ENCODE assay signal across 10 mouse cellular contexts in the genomic region with DNA sequence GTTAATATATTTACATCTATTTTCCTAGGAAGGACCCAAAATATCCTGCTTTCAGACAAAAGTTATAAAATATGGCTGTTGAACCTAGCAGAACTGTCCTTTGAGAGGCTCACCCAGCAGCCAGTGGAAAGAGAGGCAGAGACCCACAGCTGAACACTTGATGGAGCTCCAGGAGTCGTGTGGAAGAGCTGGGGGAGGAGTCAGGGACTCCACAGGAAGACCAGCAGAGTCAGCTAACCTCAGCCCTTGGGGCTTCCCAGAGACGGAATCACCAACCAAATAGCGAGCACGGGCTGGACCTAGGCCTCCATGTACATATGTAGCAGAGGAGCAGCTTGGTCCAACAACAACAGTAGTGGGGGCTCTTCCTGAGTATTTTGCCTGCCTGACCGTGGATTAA. TPM values are rescaled to one million over a fixed set of nuclear protein-coding genes. Genes with fewer than 3 reads are reported as not detected.
DNase-seq lines count a peak whose midpoint lies in the region; ATAC-seq and TF ChIP-seq lines count a peak whose summit lies in the region.
"Had no signal": no experiment of that assay in that cellular context is flagged by ENCODE, and none has a peak within 500 bp of the region (broad histone marks: within the 10 kb centered on the region; RNA-seq: fewer than 3 reads in every experiment).

No protein-coding gene starts in this region.

- no peak overlapping the region for H3K9ac ChIP-seq in kidney, embryonic 15.5 days

- H3K9me3 ChIP-seq in kidney, embryonic 15.5 days (replicated peaks): no peaks in the 10 kb centered on the region

- ATAC-seq in kidney, embryonic 15.5 days (replicated peaks; ENCODE audit: low FRiP score): no peak; the same call in 1 of the 2 replicates

- no peaks in the 10 kb centered on the region for H3K27me3 ChIP-seq in kidney, adult 2 months (replicated peaks; ENCODE audit: control insufficient read depth, insufficient read depth, low read length)
- no peaks in the 10 kb centered on the region for H3K27me3 ChIP-seq in kidney, embryonic 15.5 days

- peak; percentile 12 for DNase-seq in adrenal gland, postnatal 10 days
- no peak for DNase-seq in adrenal gland, adult 2 months
- peak; percentile 48 for DNase-seq in kidney, adult 2 months
- DNase-seq in heart, postnatal 36 days: peak; percentile 23 to 25
- peak; percentile 49 for DNase-seq in lung, postnatal 36 days
- DNase-seq in testis, postnatal 10 days (ENCODE audit: low spot score): no peak
- DNase-seq in B cell, adult 2 months: no peak

- peaks cover 3% of the 10 kb centered on the region for H3K36me3 ChIP-seq in kidney, adult 2 months (ENCODE audit: control insufficient read depth, insufficient read depth, low read length)
- H3K36me3 ChIP-seq in kidney, embryonic 15.5 days: peaks cover 62% of the 10 kb centered on the region

- intact Hi-C loops in heart, postnatal 36 days (cut with DNase I): loop anchor here (10.0 kb wide), 1 partner anchor 238 kb away; no protein-coding TSS in a partner anchor

- no peak for TF ChIP-seq POLR2A in kidney, adult 2 months (IDR thresholded peaks at IDR 0.05; ENCODE audit: low read depth, low read length)

- no peak overlapping the region for H3K4me2 ChIP-seq in kidney, embryonic 15.5 days

- no peaks in the 10 kb centered on the region for H3K4me1 ChIP-seq in kidney, adult 2 months (ENCODE audit: control insufficient read depth, insufficient read depth, low read length)
- H3K4me1 ChIP-seq in kidney, embryonic 15.5 days: no peaks in the 10 kb centered on the region

- TF ChIP-seq CTCF in kidney, adult 2 months (conservative IDR thresholded peaks at IDR 0.05; ENCODE audit: insufficient read depth, insufficient read length, low read depth, low read length): peak; percentile 30

- H3K27ac ChIP-seq in kidney, adult 2 months (ENCODE audit: insufficient read depth, low read depth, low read length): no peak overlapping the region
- no peak overlapping the region for H3K27ac ChIP-seq in kidney, embryonic 15.5 days

- H3K4me3 ChIP-seq in kidney, adult 2 months (ENCODE audit: insufficient read depth, low read depth, low read length): no peak overlapping the region
- no peak overlapping the region for H3K4me3 ChIP-seq in kidney, embryonic 15.5 days (replicated peaks)
- H3K4me3 ChIP-seq: erythroblast, embryonic 14.5 days; myocyte had no signal

- WGBS in kidney, adult 2 months: 34% methylated on average over 5 of the region's 5 CpGs
- 54% methylated on average over 5 of the region's 5 CpGs for WGBS in kidney, embryonic 15.5 days

RNA-seq across cellular contexts. Expression of a gene that starts 38.6 kb away (rescaled TPM):
- total RNA-seq in adrenal gland, postnatal 10 days (2021): 10 to 100 TPM; 44.9 to 53.5 TPM
- total RNA-seq in adrenal gland, adult 2 months (2021): 10 to 100 TPM; 47.4 to 54.4 TPM
- 20.2 and 21.6 TPM in 2 replicates for polyA plus RNA-seq in adrenal gland, adult 2 months (2012; rRNA removed)
- polyA plus RNA-seq in kidney, adult 2 months (2012; rRNA removed): 32.3 and 35.9 TPM in 2 replicates
- polyA plus RNA-seq in kidney, embryonic 15.5 days (2015; fragmentation: Nextera tagmentation; extraction: Ambion mirVana): 24.9 and 25.2 TPM in 2 replicates
- 10 to 100 TPM; 31.3 to 33.2 TPM for total RNA-seq in heart, postnatal 36 days (2021)

Comparison
In these comparisons a context has a peak if more than half of its experiments do, and no peak if none do; other contexts are left out.
1. DNase-seq: peak in adrenal gland, postnatal 10 days (single experiment), kidney, adult 2 months (single experiment), heart, postnatal 36 days (2 of 2) and lung, postnatal 36 days (single experiment); none in adrenal gland, adult 2 months (single experiment), testis, postnatal 10 days (single experiment) and B cell, adult 2 months (0 of 2).